Mouse (Mus musculus) gastrocnemius, adult 8-10 months (tissue): ENCODE data around the gene Ppp4r1. TPM values are rescaled to one million over a fixed set of nuclear protein-coding genes. Genes with fewer than 3 reads are reported as not detected.

Experiments
- DNase-seq, 2 experiments: peaks; one replicate each; pipeline ENCODE4 v3.0.0; 2022; ENCODE audit warnings: low spot score in 2 of 2
- total RNA-seq, 4 experiments: library from RNA; stranded (reverse); gene quantifications; 2 replicates each; pipeline ENCODE4 v1.2.4; 2022

Gene Ppp4r1
- total RNA-seq, 4 experiments from 2014 or later = 19.7 to 25.4 (median 22.0) TPM

DNA sequence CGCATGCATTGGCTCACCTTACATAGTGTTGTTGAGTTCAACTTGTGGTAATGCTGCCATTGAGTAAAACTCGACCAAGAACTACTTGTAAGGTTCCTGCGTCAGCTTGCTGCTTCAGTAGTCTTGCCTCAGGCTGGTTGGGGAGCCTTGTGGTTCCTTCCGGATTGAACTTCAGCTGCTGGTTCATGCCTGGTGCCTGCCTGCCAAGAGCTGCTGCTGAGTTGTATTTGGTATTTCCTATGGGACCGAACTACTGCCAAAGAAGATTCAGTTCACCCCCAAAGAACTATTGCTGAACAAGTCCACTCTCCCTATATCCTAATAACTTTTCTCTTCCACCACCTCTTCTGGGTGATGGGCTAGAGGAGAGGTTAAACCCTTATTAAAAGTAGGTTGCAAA lies 107.1 kb downstream of the Ppp4r1 start:
- DNase-seq = no peak

Other genes starting within 250 kb of the Ppp4r1 start
- 10 to 100 TPM; 17.3 to 20.4 (median 19.5) TPM for gene Tmem232, start 241.8 kb upstream of the Ppp4r1 start, total RNA-seq
- 100 to 1,000 TPM; 127 to 152 (median 133) TPM for gene Vapa, start 169.0 kb upstream of the Ppp4r1 start, total RNA-seq
- not detected for gene Txndc2, start 140.4 kb upstream of the Ppp4r1 start, total RNA-seq
- gene Rab31, start 9.8 kb upstream of the Ppp4r1 start, total RNA-seq = 1 to 10 TPM; 2.6 to 5.5 (median 3.6) TPM
- 10 to 100 TPM; 24.5 to 31.2 (median 28.6) TPM for gene Ralbp1, start 103.2 kb downstream of the Ppp4r1 start, total RNA-seq
- 10 to 100 TPM; 31.6 to 41.9 (median 38.2) TPM for gene Twsg1, start 168.7 kb downstream of the Ppp4r1 start, total RNA-seq